Mouse (Mus musculus) activated CD4-positive, CD25-positive, alpha-beta regulatory T cell (primary cell): Measurements from ENCODE around the gene Gtf3c2. TPM values are rescaled to one million over a fixed set of nuclear protein-coding genes. Genes with fewer than 3 reads are reported as not detected.

Experiments used
- polyA plus RNA-seq, 2 experiments: library from polyadenylated mRNA; unstranded; fragments of 100-300 nt; shearing (Covaris generic); gene quantifications; one replicate each; pipeline ENCODE4 v1.2.1; 2017

Gene Gtf3c2
- 10 to 100 TPM; 76.8 to 79.6 TPM for polyA plus RNA-seq

DNA sequence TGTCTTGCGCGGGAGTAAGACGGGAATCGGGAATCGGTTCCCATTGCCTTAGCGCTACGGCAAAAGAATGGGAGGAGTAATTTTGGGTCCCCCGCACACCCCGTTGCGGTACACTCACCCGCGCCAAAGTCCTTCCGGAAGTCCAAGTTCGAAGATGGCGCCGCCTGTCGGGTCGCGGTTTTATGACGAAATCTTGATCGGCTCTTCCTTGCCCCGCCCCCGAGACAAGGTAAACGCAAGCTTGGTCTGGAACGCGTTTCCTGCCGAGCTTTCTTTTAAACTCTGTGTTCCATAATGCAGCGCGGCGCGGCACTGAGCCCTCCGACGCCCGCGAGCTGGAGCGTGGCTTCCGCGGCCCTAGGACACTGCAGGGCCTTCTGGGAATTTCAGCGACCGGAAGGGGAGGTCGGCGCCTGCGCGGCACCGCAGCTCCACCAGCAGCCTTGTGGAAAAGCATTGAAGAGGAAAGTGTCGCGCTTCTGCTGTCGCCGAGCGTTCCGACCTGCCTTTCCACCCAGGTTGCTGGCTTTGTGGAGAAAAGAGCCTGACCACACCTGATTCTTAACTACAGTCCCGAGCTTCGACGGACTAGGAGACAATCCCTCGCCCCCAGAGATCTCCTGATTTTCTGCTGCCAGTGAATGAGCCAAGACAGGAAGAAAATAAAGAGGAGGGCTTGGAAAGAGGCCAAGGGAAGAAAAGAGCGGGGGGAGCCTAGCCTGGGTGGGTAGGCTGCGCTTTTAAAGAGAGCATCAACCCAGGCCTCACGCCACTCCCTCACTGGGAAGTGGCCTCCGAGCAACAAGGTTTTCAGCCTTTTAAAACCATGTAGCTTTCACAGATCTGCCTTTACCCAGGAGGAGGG, at the start of gene Gtf3c2, which contains the start of gene Gm29609:
Gtf3c2 (minus strand) TSS at position 379 of the 865 bp plus-strand sequence.
Gm29609 (minus strand) TSS at position 146 of the 865 bp plus-strand sequence.

DNA sequence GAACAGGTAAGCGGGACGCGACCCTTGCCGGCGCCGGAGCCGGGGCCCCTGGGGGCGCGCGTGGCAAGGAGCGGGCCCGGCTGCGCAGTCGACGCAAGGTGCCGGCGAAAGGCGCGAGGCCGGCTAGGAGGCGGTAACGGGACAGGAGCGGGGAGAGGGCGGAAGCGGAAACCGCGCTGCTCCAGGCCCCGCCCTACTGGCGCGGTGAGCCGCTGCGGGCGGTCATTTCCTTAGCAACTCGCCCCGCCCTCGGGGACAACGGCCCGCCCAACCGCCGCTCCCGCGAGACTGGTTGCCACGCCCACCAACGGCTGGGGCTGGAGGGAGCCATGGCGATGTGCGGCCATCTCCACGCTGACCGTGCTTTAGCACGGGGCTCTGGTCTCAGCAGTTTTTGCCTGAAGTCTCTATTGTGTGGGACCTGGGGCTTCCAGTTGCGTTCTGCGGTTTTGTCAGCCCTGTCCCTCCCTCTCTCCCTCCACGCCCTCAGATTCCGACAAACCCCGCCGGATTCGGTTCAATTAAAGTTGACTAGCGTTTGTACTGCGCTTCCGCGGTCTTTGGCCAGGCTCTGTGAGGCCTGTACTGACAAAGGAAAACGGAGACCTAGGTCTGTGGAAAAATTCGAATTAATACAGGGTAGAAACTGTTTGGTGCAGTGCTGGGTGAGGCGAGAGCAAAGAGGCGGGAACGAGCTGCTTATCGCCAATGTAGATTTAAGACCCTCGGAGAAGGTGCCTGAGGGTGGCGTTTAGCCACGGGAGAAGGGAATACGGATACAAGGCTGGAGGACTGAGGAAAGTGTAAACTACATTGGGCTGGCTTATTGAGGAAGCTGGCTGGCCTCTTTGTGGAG, 40.7 kb upstream of the Gtf3c2 start, which contains the start of gene Ppm1g:
Ppm1g (minus strand) TSS at position 240 of the 856 bp plus-strand sequence.

DNA sequence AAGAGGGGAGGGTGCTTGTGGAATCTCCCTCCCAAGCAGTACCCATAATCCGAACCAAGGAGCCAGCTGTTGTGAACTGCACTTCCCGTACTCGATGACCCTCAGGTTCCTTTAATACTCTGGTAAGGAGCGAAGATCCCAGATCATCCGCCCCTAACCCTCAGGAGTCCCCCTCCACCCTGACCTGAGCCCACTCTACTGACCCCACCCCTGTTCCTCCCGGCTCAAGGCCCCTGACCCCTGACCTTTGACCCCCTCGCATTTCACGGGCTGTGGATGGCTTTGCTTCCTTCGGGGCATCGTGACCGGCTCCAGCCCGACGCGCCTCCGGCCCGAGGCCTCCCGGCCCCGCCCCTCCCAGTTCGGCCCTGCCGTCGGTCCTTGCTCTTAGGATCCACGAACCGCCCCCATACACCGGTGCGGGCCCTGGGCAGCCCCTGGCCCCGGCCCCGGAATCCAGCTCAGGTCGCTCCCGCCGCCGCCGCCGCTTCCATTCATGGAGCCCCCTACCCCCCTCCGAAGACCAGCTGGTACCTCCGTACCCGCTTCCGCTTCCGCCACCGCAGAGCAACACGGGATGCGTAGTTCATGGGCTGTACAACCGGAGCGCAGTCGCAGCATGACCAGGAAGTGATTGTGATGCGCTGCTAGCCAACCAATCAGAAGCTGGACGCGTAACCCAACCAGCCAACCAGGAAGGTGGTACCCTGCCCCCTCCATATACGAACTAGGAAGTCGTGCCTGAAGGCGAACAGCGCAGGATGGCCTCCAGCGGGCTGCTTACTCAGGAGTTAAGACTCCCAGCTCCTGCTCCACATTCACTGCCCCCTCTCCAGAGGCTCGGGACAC, 22.0 kb upstream of the Gtf3c2 start, which contains the start of gene Zfp513:
Zfp513 (minus strand) TSS at position 562 of the 849 bp plus-strand sequence.

DNA sequence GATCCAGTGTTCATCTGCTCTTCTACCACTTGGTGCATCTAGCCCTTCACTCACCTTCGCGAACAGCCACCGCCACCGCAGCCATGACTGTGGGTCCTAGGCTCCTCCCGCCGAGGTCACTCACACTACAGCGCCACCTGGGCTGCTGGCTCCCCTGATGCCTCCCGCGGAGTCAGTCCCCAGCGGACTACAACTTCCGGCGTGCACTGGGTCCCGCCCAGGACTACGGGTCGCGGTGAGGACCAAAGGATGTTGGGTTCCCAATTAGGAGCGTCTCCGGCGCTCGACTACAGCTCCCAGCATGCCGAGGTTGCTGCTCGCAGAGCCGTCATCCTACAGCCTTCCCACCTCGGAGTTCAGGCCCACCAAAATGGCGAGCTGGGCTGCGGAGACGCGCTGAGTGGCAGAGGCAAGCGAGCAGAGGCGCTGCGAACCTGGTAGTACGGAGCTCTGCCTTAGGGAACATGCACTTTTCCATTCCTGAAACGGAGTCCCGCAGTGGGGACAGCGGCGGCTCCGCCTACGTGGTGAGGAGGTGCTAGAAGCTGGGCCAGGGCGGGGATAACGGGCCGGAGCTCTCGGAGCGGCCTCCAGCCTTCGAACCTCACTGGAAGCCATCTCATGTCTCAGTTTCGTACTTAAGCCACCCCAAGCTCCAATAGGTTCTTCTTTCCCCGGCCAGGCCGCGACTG, 13.1 kb upstream of the Gtf3c2 start, which contains the start of the genes Snx17 and Eif2b4:
Snx17 (plus strand) TSS at position 289 of the 692 bp plus-strand sequence.
Eif2b4 (minus strand) TSS at position 492 of the 692 bp plus-strand sequence.

DNA sequence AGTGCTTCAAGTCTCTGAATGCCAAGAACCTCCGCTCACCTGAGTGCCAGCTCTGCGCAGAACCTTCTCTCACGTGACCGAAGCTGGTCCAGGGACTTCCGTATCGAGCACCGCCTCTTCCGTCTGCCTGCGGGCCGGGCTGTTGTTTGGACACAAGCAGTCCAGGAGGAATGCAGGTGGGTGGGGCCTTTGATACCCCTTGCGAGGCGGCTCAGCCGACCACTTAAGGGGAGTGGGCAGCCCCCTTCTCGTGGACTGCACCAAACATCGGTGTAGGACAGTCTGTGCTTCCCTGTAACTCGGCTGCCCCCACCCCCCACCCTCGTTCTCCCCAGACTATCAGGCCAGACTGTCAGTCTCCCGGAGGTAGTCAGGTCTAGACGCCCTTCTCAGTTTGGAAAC, 25.8 kb downstream of the Gtf3c2 start, which contains the start of gene Mpv17:
Mpv17 (minus strand) TSS at position 100 of the 402 bp plus-strand sequence.

DNA sequence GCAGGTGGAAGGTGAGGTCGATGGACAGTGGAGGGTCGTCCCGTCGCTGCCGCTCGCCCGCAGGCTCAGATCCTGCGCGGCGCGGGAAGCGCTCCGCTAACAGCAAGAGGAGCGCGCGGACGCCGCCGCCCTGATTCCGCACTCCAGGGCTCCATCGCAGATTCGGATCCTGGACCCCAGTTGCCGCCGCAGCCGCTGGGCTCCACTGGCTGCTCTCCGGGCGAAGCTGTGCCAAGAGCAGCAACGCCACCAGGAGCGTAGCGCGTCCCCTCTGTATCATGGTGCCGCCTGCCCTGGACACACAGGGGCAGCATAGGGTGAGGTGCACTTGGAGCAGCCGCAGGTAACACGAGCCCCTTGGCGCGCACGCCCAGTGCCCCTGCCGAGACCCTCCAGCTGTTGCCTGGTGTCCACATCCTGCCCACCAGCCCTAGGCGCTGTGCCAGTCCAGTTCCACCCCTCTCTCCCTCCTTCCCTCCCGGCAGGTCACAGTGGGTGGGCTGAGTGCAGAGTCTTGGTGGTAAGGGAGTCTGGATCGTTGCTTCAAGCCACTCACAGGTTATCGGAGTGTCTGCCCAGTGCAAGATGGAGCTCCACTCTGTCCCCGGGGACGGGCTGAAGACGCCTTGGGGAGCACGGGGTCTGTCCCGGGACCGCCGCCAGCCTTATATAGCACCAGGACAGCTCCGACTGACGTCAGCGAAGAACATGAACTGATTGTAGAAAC, 41.5 kb downstream of the Gtf3c2 start, which contains the start of gene Ucn:
Ucn (minus strand) TSS at position 589 of the 727 bp plus-strand sequence.

DNA sequence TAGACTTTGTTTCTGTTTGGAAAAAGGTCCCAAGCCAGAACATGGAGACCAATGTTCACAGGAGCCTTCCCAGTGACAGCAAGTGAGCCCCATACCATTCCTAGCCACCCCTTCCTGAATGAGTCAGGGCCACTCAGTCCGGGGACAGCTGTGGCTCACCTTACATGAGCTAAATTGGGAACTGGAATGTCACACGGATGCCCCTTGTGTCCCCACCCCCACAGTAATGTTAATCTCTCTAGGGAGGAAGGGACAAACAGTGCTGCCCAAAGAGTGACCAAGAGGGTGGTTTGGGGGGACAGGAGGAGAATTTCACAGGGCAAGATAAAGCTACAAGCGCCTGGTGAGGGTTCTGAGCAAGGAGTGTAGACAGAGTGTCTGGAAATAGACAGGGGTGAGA, 63.6 kb downstream of the Gtf3c2 start, which contains the start of gene Trim54:
Trim54 (plus strand) TSS at position 359 of the 400 bp plus-strand sequence.

DNA sequence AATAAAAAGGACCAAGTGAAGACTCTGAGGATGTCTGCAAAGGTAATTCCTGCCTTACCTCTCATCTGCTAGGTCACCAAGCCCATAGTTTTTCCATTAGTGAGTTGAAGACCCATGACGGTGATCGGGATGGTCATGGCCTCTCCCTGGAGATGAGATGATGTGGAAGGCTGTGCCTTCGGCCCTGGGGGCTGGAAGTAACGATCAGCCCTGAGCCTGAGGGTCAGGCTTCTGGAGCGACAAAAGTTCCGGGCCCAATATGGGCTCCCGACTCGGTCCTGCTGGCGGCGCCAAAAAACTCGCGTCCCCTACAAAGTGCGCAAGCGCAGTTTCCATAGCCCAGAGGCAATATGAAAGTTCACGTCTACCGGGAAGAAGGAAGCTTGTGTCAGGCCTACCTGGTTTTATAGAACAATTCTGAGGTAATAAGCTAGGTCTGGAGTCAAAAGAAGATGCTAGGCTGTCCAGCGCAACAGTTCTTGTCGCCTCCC, 71.9 kb downstream of the Gtf3c2 start, which contains the start of gene Slc30a3:
Slc30a3 (minus strand) TSS at position 238 of the 491 bp plus-strand sequence.

Other genes starting within 250 kb of the Gtf3c2 start
- gene Cgref1, start 234.6 kb downstream of the Gtf3c2 start, polyA plus RNA-seq: under 1 TPM in 1 of 2 experiments, not detected in 1; 0.34 TPM
- gene Preb, start 219.8 kb downstream of the Gtf3c2 start, polyA plus RNA-seq: 100 to 1,000 TPM; 163 to 180 TPM
- not detected for gene Tcf23, start 211.5 kb downstream of the Gtf3c2 start, polyA plus RNA-seq
- 100 to 1,000 TPM in 1 of 2 experiments, 10 to 100 TPM in 1; 84.2 to 138 TPM for gene Atraid, start 131.8 kb downstream of the Gtf3c2 start, polyA plus RNA-seq
- 1 to 10 TPM; 4.7 to 6.5 TPM for gene Slc5a6, start 131.2 kb downstream of the Gtf3c2 start, polyA plus RNA-seq
- 10 to 100 TPM; 11.3 to 17.1 TPM for gene Cad, start 125.4 kb downstream of the Gtf3c2 start, polyA plus RNA-seq
- gene Dnajc5g, start 73.9 kb downstream of the Gtf3c2 start, polyA plus RNA-seq: under 1 TPM in 1 of 2 experiments, not detected in 1; 0.15 TPM
- not detected for gene Slc30a3, start 71.9 kb downstream of the Gtf3c2 start, polyA plus RNA-seq
- not detected for gene Trim54, start 63.4 kb downstream of the Gtf3c2 start, polyA plus RNA-seq
- not detected for gene Ucn, start 41.3 kb downstream of the Gtf3c2 start, polyA plus RNA-seq
- gene Mpv17, start 25.9 kb downstream of the Gtf3c2 start, polyA plus RNA-seq: 10 to 100 TPM; 27.4 to 29.4 TPM
- gene Gm29609, start 233 bp downstream of the Gtf3c2 start, polyA plus RNA-seq: 1 to 10 TPM in 1 of 2 experiments, under 1 TPM in 1; 0.49 to 1.0 TPM
- gene Snx17, start 13.1 kb upstream of the Gtf3c2 start, polyA plus RNA-seq: 100 to 1,000 TPM; 114 to 130 TPM
- 10 to 100 TPM; 64.5 to 68.8 TPM for gene Eif2b4, start 13.3 kb upstream of the Gtf3c2 start, polyA plus RNA-seq
- gene Zfp513, start 22.2 kb upstream of the Gtf3c2 start, polyA plus RNA-seq: 10 to 100 TPM; 20.9 to 23.3 TPM
- 100 to 1,000 TPM; 141 to 145 TPM for gene Ppm1g, start 40.5 kb upstream of the Gtf3c2 start, polyA plus RNA-seq
- 100 to 1,000 TPM; 167 to 175 TPM for gene Nrbp1, start 60.7 kb upstream of the Gtf3c2 start, polyA plus RNA-seq
- under 1 TPM; 0.33 to 0.61 TPM for gene Gm9970, start 61.1 kb upstream of the Gtf3c2 start, polyA plus RNA-seq
- gene Krtcap3, start 71.5 kb upstream of the Gtf3c2 start, polyA plus RNA-seq: 10 to 100 TPM; 36.3 to 71.9 TPM
- gene Ift172, start 111.0 kb upstream of the Gtf3c2 start, polyA plus RNA-seq: 1 to 10 TPM; 3.4 to 5.1 TPM
- under 1 TPM in 1 of 2 experiments, not detected in 1; 0.41 TPM for gene Fndc4, start 115.9 kb upstream of the Gtf3c2 start, polyA plus RNA-seq
- gene Gckr, start 117.3 kb upstream of the Gtf3c2 start, polyA plus RNA-seq: under 1 TPM in 1 of 2 experiments, not detected in 1; 0.55 TPM